Mouse (Mus musculus): ENCODE measurements around the gene Orc3. TPM values are rescaled to one million over a fixed set of nuclear protein-coding genes. Genes with fewer than 3 reads are reported as not detected.

Orc3 gene
- total RNA-seq (2021): 10 to 100 TPM; 46.3 to 54.8 TPM
- long read RNA-seq, experiment 1, transcript Orc3-201 (20 exons, 2,300 nt): major isoform, 21 of 64 reads
- long read RNA-seq, experiment 1, transcript Orc3-202 (20 exons, 2,266 nt): minor isoform, 8 of 64 reads
- long read RNA-seq, experiment 1, partial matches to known transcripts: 6 of 64 reads
- long read RNA-seq, experiment 1, other reads (novel, unspliced or antisense): 29 of 64 reads
- long read RNA-seq, experiment 2, transcript Orc3-202 (20 exons, 2,266 nt): minor isoform, 19 of 68 reads
- long read RNA-seq, experiment 2, transcript Orc3-201 (20 exons, 2,300 nt): major isoform, 22 of 68 reads
- long read RNA-seq, experiment 2, partial matches to known transcripts: 2 of 68 reads
- long read RNA-seq, experiment 2, other reads (novel, unspliced or antisense): 25 of 68 reads

- DNase-seq (ENCODE audit: low spot score in 2 of 2): peak; percentile 81 to 89
These were observed at the start of gene Orc3, which contains the start of gene Rars2 for GRCm38 (mm10) chr4:34614630-34615094. Orc3 (minus strand) TSS chr4:34614944. Rars2 (plus strand) TSS chr4:34614957.

- DNase-seq (ENCODE audit: low spot score in 2 of 2): peak in 1 of 2 experiments; percentile 10
These were observed 47.2 kb upstream of the Orc3 start for GRCm38 (mm10) chr4:34661927-34662326.

- DNase-seq (ENCODE audit: low spot score in 2 of 2): no peak
These were observed 46.8 kb upstream of the Orc3 start for GRCm38 (mm10) chr4:34661514-34661913.

- no peak for DNase-seq (ENCODE audit: low spot score in 2 of 2)
These were observed 44.3 kb upstream of the Orc3 start for GRCm38 (mm10) chr4:34659012-34659411.

DNA sequence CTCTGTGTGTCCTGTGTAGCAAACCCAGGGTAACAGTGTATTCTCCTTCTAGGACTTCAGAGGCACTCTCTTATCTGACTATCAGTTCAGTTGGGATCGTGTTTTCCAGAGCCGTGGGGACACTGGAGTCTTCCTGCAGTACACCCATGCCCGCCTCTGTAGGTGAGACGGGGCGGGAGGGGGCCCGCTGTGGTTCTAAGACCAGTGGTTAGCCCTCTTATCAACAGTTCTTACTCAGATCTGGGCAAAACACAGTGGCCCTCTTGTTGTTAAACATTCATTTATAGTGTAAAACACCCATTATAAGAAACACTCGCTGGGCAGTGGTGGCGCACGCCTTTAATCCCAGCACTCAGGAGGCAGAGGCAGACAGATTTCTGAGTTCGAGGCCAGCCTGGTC lies 41.4 kb upstream of the Orc3 start:
- no peak for DNase-seq (ENCODE audit: low spot score in 2 of 2)

DNA sequence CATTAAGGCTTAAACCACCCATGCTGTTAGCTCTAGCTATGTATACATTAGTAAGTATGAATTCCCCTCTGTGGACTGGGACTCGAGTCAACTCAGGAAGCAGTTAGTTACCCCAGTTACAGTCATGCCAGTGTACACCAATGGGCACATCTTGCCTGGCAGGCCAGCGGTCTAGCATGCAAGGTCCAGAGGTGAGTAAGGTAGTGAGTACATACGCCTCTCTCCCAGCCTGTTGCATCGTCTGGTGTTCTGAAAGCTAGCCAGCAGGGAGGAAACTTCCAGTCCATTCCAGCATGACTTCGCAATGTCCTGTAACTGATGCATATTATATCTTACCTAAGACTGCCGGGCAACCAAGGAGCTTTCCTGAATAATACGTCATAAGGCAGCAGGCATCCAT lies 38.4 kb upstream of the Orc3 start:
- DNase-seq (ENCODE audit: low spot score in 2 of 2): no peak

DNA sequence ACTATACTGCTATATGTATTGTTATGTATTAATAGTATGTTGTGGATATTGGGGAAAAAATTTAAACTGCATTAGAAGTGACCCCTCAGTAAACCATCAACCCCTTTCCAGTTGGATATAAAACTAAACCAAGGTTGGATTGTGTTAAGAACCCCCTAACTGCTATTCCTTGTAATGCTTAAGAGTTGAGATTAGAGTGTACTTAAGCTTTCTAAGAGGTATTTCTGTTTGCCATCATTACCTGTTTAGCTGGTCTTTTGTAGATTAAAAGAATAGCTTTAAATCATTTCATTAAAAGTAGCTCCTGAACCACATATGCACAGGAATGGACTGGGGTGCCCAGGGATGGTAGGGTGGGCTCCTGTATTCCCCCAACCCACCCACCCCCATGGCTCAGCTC lies 30.0 kb upstream of the Orc3 start:
- no peak for DNase-seq (ENCODE audit: low spot score in 2 of 2)

DNA sequence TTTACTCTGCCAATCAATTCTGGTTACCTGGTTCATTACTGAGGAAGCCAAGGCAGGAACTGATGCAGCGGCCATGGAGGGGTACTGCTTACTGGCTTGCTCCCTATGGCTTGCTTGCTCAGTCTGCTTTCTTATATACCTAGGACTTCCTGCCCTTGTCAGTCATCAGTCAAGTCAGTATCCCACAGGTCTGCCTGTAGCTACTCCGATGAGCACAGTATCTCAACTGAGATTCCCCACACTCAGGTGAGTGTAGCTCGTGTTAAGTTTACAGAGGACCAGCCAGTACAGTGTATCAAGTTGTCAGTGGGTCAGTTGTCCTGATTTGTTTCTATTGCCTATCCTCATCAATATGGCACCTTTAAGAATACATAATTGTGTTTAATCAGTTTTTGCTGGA lies 26.0 kb upstream of the Orc3 start:
- DNase-seq (ENCODE audit: low spot score in 2 of 2): no peak

- no peak for DNase-seq (ENCODE audit: low spot score in 2 of 2)
These were observed 25.1 kb upstream of the Orc3 start for GRCm38 (mm10) chr4:34639745-34640364.

- DNase-seq (ENCODE audit: low spot score in 2 of 2): no peak
These were observed 23.1 kb upstream of the Orc3 start for GRCm38 (mm10) chr4:34637851-34638250.

DNA sequence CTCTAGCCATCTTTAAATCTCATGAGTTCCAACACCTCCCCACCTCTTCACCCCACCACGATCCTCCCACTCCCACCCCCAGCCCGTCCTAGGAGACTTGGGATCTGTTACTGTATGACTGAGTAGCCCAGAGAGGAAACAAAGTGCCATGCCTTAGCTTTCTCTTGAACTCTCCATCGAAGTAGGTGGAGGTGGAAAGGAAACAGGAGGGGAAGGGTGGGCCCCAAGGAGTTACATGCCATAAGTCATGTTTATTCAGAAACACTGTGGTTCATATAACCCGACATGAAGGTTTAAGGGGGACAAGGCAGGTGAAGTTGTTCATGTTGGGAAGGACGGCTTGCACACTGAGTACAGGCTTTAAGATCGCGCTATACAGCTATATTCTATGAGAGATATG lies 22.6 kb upstream of the Orc3 start:
- DNase-seq (ENCODE audit: low spot score in 2 of 2): no peak

GRCm38 (mm10) chr4:34636036-34636435 lies 21.3 kb upstream of the Orc3 start:
- DNase-seq (ENCODE audit: low spot score in 2 of 2): no peak

- DNase-seq (ENCODE audit: low spot score in 2 of 2): no peak
These were observed 19.4 kb upstream of the Orc3 start for GRCm38 (mm10) chr4:34634129-34634528.

GRCm38 (mm10) chr4:34629956-34630355 lies 15.2 kb upstream of the Orc3 start:
- no peak for DNase-seq (ENCODE audit: low spot score in 2 of 2)

- no peak for DNase-seq (ENCODE audit: low spot score in 2 of 2)
These were observed 11.7 kb upstream of the Orc3 start for GRCm38 (mm10) chr4:34626401-34626800.

GRCm38 (mm10) chr4:34625556-34625955 lies 10.8 kb upstream of the Orc3 start:
- no peak for DNase-seq (ENCODE audit: low spot score in 2 of 2)

- no peak for DNase-seq (ENCODE audit: low spot score in 2 of 2)
These were observed 1.4 kb upstream of the Orc3 start for GRCm38 (mm10) chr4:34616146-34616545.

- no peak for DNase-seq (ENCODE audit: low spot score in 2 of 2)
These were observed 559 bp upstream of the Orc3 start for GRCm38 (mm10) chr4:34615303-34615702.

DNA sequence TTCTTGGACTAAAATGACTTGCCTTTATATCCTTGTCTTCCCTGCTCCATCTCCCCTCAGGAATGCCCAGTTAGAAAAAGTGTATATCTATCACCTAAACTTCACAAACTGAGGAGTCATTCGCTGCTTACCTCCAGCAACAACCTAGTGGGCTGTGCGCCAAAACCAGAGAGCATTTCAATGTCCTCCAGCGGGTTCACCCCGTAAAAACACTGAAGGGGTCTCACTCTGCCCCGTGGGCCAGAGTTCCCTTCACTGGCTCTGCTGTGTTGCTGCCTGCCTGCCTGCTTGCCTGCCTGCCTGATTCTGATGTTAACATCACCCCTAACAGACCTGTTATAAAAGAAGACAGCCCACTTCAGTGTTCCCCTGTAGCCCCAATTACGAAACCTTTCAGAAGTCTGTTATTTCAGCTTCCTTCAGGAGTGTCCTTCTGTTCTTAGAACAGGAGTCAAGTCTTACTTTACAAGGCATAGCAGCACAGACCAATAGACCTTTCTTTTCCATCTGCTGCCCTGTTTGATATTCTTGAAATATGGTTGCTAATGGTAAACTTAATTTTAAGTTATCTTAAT lies 1.1 kb downstream of the Orc3 start:
- DNase-seq (ENCODE audit: low spot score in 2 of 2): peak in 1 of 2 experiments; percentile 15

GRCm38 (mm10) chr4:34606658-34607057 lies 8.1 kb downstream of the Orc3 start:
- no peak for DNase-seq (ENCODE audit: low spot score in 2 of 2)

- DNase-seq (ENCODE audit: low spot score in 2 of 2): no peak
These were observed 11.6 kb downstream of the Orc3 start for GRCm38 (mm10) chr4:34603123-34603522.
